Mouse (Mus musculus): Measurements from ENCODE around the gene Ccdc8. TPM values are rescaled to one million over a fixed set of nuclear protein-coding genes. Genes with fewer than 3 reads are reported as not detected.

Gene Ccdc8
- polyA plus RNA-seq, 1 experiment from 2014 or later: 11.5 TPM

DNA sequence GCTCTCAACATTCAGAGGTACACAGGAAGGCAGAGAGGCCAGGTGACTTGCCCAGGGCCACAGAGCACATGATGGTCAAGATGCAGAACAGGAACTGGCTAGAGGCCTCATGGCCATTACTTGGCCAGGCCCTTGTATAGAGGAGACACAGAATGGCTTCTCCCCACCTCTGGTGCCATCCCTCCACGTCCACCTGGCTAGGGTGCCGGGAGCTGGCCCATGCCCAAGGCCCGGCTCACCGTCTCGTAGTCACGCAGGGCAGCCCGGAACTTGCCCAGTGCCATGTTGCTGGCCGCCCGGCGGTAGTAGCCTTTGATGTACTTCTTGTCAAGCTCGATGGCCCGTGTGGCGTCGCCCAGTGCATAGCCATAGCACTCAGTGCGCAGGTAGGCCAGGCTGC, 29.7 kb downstream of the Ccdc8 start:
- H3K27me3 ChIP-seq: no peaks in the 10 kb centered on the region
- H3K9ac ChIP-seq: no peak overlapping the region
- H3K36me3 ChIP-seq (replicated peaks): peaks cover 68% of the 10 kb centered on the region

GRCm38 (mm10) chr7:17023701-17024100, 31.2 kb downstream of the Ccdc8 start:
- no peak for ATAC-seq (ENCODE audit: low FRiP score)
- H3K9me3 ChIP-seq: no peaks in the 10 kb centered on the region
- peaks cover 30% of the 10 kb centered on the region for H3K4me1 ChIP-seq
- H3K4me2 ChIP-seq: no peak overlapping the region
- H3K27me3 ChIP-seq: no peaks in the 10 kb centered on the region
- WGBS: 92% methylated on average over 4 of the region's 4 CpGs
- no peak overlapping the region for H3K27ac ChIP-seq
- H3K36me3 ChIP-seq (replicated peaks): peaks cover 60% of the 10 kb centered on the region
- H3K4me3 ChIP-seq (replicated peaks): no peak overlapping the region
- H3K9ac ChIP-seq: no peak overlapping the region

More for the DNA sequence above, 29.7 kb downstream of the Ccdc8 start:
- Histone ChIP-seq H3K4me3 (replicated peaks) (no peak overlapping the region), H3K27ac (no peak overlapping the region), H3K4me2 (no peak overlapping the region), H3K9me3 (no peaks in the 10 kb centered on the region), H3K4me1 (peaks cover 30% of the 10 kb centered on the region)
- no peak for ATAC-seq (ENCODE audit: low FRiP score)
- WGBS: 95% methylated on average over 15 of the region's 15 CpGs

- Histone ChIP-seq H3K4me3 (replicated peaks) (no peak overlapping the region), H3K9me3 (no peaks in the 10 kb centered on the region), H3K27ac (no peak overlapping the region), H3K4me2 (no peak overlapping the region), H3K36me3 (replicated peaks) (peaks cover 60% of the 10 kb centered on the region), H3K27me3 (no peaks in the 10 kb centered on the region), H3K9ac (no peak overlapping the region), H3K4me1 (peaks cover 30% of the 10 kb centered on the region)
- 96% methylated on average over 6 of the region's 6 CpGs for WGBS
- no peak for ATAC-seq (ENCODE audit: low FRiP score)
Measured at GRCm38 (mm10) chr7:17024141-17024540, 31.6 kb downstream of the Ccdc8 start.

- Histone ChIP-seq H3K36me3 (replicated peaks) (peaks cover 52% of the 10 kb centered on the region), H3K9me3 (no peaks in the 10 kb centered on the region), H3K27ac (no peak overlapping the region), H3K4me1 (peaks cover 30% of the 10 kb centered on the region), H3K27me3 (no peaks in the 10 kb centered on the region), H3K4me3 (replicated peaks) (no peak overlapping the region), H3K4me2 (no peak overlapping the region), H3K9ac (no peak overlapping the region)
- ATAC-seq (ENCODE audit: low FRiP score): no peak
- 87% methylated on average over 10 of the region's 10 CpGs for WGBS
Measured at GRCm38 (mm10) chr7:17024814-17025504, 32.5 kb downstream of the Ccdc8 start.

- Histone ChIP-seq H3K27me3 (no peaks in the 10 kb centered on the region), H3K4me3 (replicated peaks) (no peak overlapping the region), H3K36me3 (replicated peaks) (peaks cover 46% of the 10 kb centered on the region), H3K4me2 (no peak overlapping the region), H3K9ac (no peak overlapping the region), H3K4me1 (peaks cover 30% of the 10 kb centered on the region), H3K9me3 (no peaks in the 10 kb centered on the region), H3K27ac (no peak overlapping the region)
- WGBS: 85% methylated on average over 4 of the region's 4 CpGs
- ATAC-seq (ENCODE audit: low FRiP score): no peak
Measured at GRCm38 (mm10) chr7:17025505-17025894, 33.0 kb downstream of the Ccdc8 start.

DNA sequence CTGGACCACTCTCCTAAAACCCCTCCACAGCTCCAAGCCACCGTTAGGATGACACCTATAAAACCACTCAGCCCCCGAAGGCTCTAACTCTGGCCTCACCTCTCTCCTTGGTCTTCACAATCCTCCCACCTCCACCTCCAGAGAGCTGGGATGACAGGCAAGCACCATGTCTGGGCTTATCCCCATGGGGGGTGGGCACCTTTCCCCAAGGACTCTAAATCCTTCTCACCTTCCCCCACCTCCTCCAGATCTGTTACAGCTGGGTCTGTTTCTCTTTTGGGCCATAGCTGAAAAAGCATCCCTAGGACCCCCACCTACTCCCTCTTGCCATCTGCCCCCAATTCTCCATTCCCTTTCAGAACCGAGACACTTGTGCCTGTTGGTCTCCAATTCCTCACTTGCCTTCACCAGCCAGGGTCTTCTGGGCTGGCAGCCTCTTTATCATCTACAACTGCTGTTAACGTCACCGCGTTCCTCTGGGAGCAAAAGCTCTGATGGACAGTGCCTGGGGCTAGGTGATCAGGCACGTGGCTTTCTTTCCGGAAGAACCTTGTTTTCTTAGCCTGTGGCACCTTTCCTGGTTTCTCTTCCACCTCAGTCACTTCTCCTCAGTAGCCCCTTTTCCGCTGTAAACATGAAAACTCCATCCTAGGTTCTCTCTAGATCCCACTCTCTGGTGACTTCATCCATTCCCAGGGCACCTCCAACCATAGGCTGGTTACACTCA, 33.6 kb downstream of the Ccdc8 start:
- Histone ChIP-seq H3K27me3 (no peaks in the 10 kb centered on the region), H3K9ac (peak overlapping the region; percentile 81; the same call in 1 of the 2 replicates), H3K9me3 (no peaks in the 10 kb centered on the region), H3K27ac (no peak overlapping the region), H3K4me2 (peak overlapping the region; percentile 72), H3K36me3 (replicated peaks) (peaks cover 41% of the 10 kb centered on the region), H3K4me3 (replicated peaks) (peak overlapping the region; percentile 77), H3K4me1 (peaks cover 27% of the 10 kb centered on the region)
- no peak for ATAC-seq (ENCODE audit: low FRiP score)
- 82% methylated on average over 9 of the region's 9 CpGs for WGBS

DNA sequence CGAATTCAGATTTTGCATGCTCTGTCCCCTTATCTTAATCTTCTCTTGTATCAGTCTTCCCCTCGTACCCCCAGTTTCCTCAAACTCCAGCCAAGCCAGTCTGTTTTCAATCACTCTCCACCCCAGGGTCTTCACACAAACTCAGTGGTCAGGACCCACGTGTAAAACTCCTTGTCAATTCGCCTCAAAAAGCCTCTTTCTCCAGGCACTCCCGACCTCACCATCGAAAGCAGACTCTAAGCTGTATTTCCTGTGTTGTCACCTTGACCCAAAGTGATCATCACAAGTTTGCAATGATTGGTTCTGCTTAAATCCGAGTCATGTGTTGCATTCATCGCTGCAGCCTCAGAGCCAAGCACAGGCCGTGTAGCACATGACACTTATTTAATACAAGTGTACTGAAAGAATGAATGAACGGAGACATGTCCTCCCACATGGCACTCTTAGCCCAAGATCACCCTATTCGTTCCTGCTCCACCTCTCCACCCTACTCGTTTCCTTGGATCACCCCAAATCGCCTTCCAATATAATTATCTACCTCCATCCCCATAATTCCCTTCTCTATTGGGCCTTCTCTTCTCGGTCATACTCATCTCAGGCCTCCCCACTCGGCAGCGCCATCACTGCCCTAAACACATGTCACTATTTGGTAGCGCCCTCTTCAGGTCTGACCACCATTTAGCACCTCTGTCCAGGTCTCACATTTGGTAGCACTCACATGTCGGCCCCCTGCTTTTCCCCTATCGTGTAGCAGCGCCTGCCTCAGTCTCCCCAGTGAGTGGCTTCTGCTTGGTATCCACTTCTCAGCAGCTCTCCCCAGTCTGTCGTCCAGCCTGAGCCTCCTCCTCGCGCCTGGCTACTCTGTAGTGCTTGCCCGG, 34.4 kb downstream of the Ccdc8 start:
- Histone ChIP-seq H3K4me2 (peak overlapping the region; percentile 72), H3K27ac (peak overlapping the region; percentile 54), H3K9me3 (no peaks in the 10 kb centered on the region), H3K4me1 (peaks cover 25% of the 10 kb centered on the region), H3K27me3 (0 out of 2 replicates have a peak, but pooled peaks cover 5% of the 10 kb centered on the region), H3K9ac (peak overlapping the region; percentile 81), H3K36me3 (replicated peaks) (peaks cover 32% of the 10 kb centered on the region), H3K4me3 (replicated peaks) (peak overlapping the region; percentile 77)
- WGBS: 9% methylated on average over 24 of the region's 24 CpGs
- peak; percentile 76 for ATAC-seq (ENCODE audit: low FRiP score)

GRCm38 (mm10) chr7:17027588-17028343, 35.3 kb downstream of the Ccdc8 start, which contains the start of gene Ppp5c:
TSS of gene Ppp5c (minus strand) at chr7:17027924.
- Histone ChIP-seq H3K27me3 (0 out of 2 replicates have a peak, but pooled peaks cover 5% of the 10 kb centered on the region), H3K36me3 (replicated peaks) (peaks cover 24% of the 10 kb centered on the region), H3K27ac (peak within 1 kb of the TSS; percentile 54), H3K4me1 (peaks cover 25% of the 10 kb centered on the region), H3K4me3 (replicated peaks) (peak within 1 kb of the TSS; percentile 77), H3K9me3 (no peaks in the 10 kb centered on the region), H3K4me2 (peak within 1 kb of the TSS; percentile 72), H3K9ac (peak within 1 kb of the TSS; percentile 81)
- ATAC-seq (ENCODE audit: low FRiP score): peak; percentile 90
- under 1% methylated on average over 57 of the region's 58 CpGs for WGBS

DNA sequence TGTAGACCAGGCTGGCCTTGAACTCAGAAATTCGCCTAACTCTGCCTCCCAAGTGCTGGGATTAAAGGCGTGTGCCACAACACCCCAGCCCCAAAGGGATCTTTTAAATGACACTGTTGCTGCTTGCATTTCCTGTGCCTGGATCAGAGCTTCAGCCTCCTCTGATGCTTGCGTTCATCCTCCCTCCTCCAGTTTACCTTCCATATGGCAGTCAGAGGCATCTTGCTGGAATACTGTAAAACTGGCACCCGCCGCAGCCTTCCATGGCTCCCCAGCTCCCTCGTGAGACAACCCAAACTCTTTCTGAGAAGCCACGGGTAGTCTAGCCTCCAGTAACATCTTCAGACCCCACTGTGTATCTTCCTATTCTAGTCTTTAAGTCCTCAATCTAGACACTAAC, 36.4 kb downstream of the Ccdc8 start:
- ATAC-seq (ENCODE audit: low FRiP score): no peak
- WGBS: 75% methylated on average over 7 of the region's 7 CpGs
- no peak overlapping the region for H3K9ac ChIP-seq

DNA sequence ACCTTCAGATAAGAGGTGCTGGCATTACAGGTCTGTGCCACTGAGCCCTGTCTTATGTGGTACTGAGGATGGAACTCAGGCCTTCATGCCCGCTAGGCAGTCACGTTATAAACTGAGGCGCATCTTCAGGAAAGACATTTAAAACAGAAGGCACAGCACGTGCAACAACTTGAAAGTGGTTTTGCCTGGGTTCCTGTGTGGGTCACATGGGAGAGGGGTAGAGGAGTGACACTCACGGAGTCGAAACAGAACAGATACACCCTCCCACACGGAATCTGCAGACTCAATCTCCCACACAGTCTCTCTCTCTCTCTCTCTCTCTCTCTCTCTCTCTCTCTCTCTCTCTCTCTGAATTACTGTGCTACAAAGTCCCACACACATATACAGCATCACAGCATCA, 37.7 kb downstream of the Ccdc8 start:
- H3K27me3 ChIP-seq: 0 out of 2 replicates have a peak, but pooled peaks cover 5% of the 10 kb centered on the region
- H3K4me2 ChIP-seq: no peak overlapping the region
- peaks cover 19% of the 10 kb centered on the region for H3K4me1 ChIP-seq
- 92% methylated on average over 7 of the region's 7 CpGs for WGBS
- ATAC-seq (ENCODE audit: low FRiP score): no peak
- no peak overlapping the region for H3K4me3 ChIP-seq (replicated peaks)
- H3K9ac ChIP-seq: no peak overlapping the region
- H3K27ac ChIP-seq: no peak overlapping the region
- H3K36me3 ChIP-seq (replicated peaks): peaks cover 4% of the 10 kb centered on the region; the same call in 1 of the 2 replicates
- no peaks in the 10 kb centered on the region for H3K9me3 ChIP-seq

More for the DNA sequence above, 36.4 kb downstream of the Ccdc8 start:
- no peak overlapping the region for H3K4me2 ChIP-seq
- no peak overlapping the region for H3K27ac ChIP-seq
- H3K27me3 ChIP-seq: 0 out of 2 replicates have a peak, but pooled peaks cover 5% of the 10 kb centered on the region
- H3K4me1 ChIP-seq: peaks cover 25% of the 10 kb centered on the region
- no peaks in the 10 kb centered on the region for H3K9me3 ChIP-seq
- no peak overlapping the region for H3K4me3 ChIP-seq (replicated peaks)
- H3K36me3 ChIP-seq (replicated peaks): peaks cover 15% of the 10 kb centered on the region

GRCm38 (mm10) chr7:17038018-17038695, 45.6 kb downstream of the Ccdc8 start:
- no peak overlapping the region for H3K4me2 ChIP-seq
- H3K27me3 ChIP-seq: no peaks in the 10 kb centered on the region
- H3K27ac ChIP-seq: no peak overlapping the region
- WGBS: 48% methylated on average over 9 of the region's 9 CpGs
- H3K9me3 ChIP-seq: no peaks in the 10 kb centered on the region
- H3K36me3 ChIP-seq (replicated peaks): peaks cover 23% of the 10 kb centered on the region
- ATAC-seq (ENCODE audit: low FRiP score): 0 out of 2 replicates have a peak, but pooled peaks have one; percentile 23
- H3K4me3 ChIP-seq (replicated peaks): no peak overlapping the region
- H3K9ac ChIP-seq: no peak overlapping the region
- peaks cover 11% of the 10 kb centered on the region; the same call in 1 of the 2 replicates for H3K4me1 ChIP-seq

Data from forebrain, embryonic 12.5 days (tissue).